Comparison of ENCODE assay signal across 23 mouse cellular contexts in genomic region chr2:5747545-5748043, GRCm38 (mm10). TPM values are rescaled to one million over a fixed set of nuclear protein-coding genes. Genes with fewer than 3 reads are reported as not detected.
DNase-seq lines count a peak whose midpoint lies in the region; TF ChIP-seq lines count a peak whose summit lies in the region.
"Had no signal": no experiment of that assay in that cellular context is flagged by ENCODE, and none has a peak within 500 bp of the region (broad histone marks: within the 10 kb centered on the region; RNA-seq: fewer than 3 reads in every experiment).

No protein-coding gene starts in this region.

- peak overlapping the region; percentile 24; the same call in 1 of the 2 replicates for H3K27ac ChIP-seq in small intestine, adult 2 months (ENCODE audit: insufficient read depth, low read depth, low read length)
- no peak overlapping the region for H3K27ac ChIP-seq in cerebellum, adult 2 months (ENCODE audit: insufficient read depth, low read length)
- H3K27ac ChIP-seq: forebrain, embryonic 15.5 days; lung, embryonic 15.5 days; midbrain, embryonic 13.5 days had no signal

- 58% methylated on average over 5 of the region's 5 CpGs for WGBS in small intestine, adult 2 months
- WGBS in cerebellum, adult 2 months, result 84% methylated on average over 5 of the region's 5 CpGs

- TF ChIP-seq POLR2A in small intestine, adult 2 months (IDR thresholded peaks at IDR 0.05; ENCODE audit: low read depth, low read length), result no peak
- TF ChIP-seq POLR2A in cerebellum, adult 2 months (IDR thresholded peaks at IDR 0.05; ENCODE audit: borderline replicate concordance, insufficient read depth, low read length), result no peak

- H3K4me1 ChIP-seq in small intestine, adult 2 months (ENCODE audit: control insufficient read depth, insufficient read depth, insufficient read length, low read length), result peaks cover 9% of the 10 kb centered on the region
- no peaks in the 10 kb centered on the region for H3K4me1 ChIP-seq in cerebellum, adult 2 months (ENCODE audit: control insufficient read depth, insufficient read depth, low read length)
- H3K4me1 ChIP-seq: forebrain, embryonic 15.5 days; megakaryocyte, embryonic 14.5 days; midbrain, embryonic 13.5 days had no signal

- no peaks in the 10 kb centered on the region for H3K36me3 ChIP-seq in small intestine, adult 2 months (ENCODE audit: control insufficient read depth, insufficient read depth, low read length)
- H3K36me3 ChIP-seq: forebrain, embryonic 15.5 days; G1E; lung, embryonic 15.5 days; midbrain, embryonic 13.5 days had no signal

- no peak; the same call in 1 of the 2 replicates for TF ChIP-seq CTCF in small intestine, adult 2 months (IDR thresholded peaks at IDR 0.05; ENCODE audit: extremely low read depth, insufficient read length, insufficient replicate concordance, low read depth, low read length)
- no peak for TF ChIP-seq CTCF in cerebellum, adult 2 months (IDR thresholded peaks at IDR 0.05; ENCODE audit: borderline replicate concordance, insufficient read depth, low read depth, low read length)

- no peaks in the 10 kb centered on the region for H3K27me3 ChIP-seq in small intestine, adult 2 months (ENCODE audit: control insufficient read depth, insufficient read depth, low read length)
- H3K27me3 ChIP-seq in cerebellum, adult 2 months (ENCODE audit: control insufficient read depth, insufficient read depth, low read length), result no peaks in the 10 kb centered on the region
- H3K27me3 ChIP-seq: forebrain, embryonic 15.5 days; lung, embryonic 15.5 days; megakaryocyte, embryonic 14.5 days; midbrain, embryonic 13.5 days; Patski had no signal

- H3K4me3 ChIP-seq in small intestine, adult 2 months (ENCODE audit: low read depth, low read length), result no peak overlapping the region
- H3K4me3 ChIP-seq in cerebellum, adult 2 months (replicated peaks; ENCODE audit: insufficient read depth, low read depth, low read length), result no peak overlapping the region
- H3K4me3 ChIP-seq: forebrain, embryonic 15.5 days; lung, embryonic 15.5 days; megakaryocyte, embryonic 14.5 days; midbrain, embryonic 13.5 days had no signal

- DNase-seq in urinary bladder, postnatal 14 days (ENCODE audit: low spot score), result peak; percentile 8
- no peak for DNase-seq in urinary bladder, postnatal 10 days (ENCODE audit: low spot score)
- DNase-seq in ZHBTc4 (ENCODE audit: low read depth, low spot score), result peak; percentile 37
- no peak for DNase-seq in frontal cortex, postnatal 36 days (ENCODE audit: low spot score in 2 of 2)
- DNase-seq in cerebellum, adult 2 months, result no peak
- no peak for DNase-seq in heart, adult 9 months (ENCODE audit: low spot score in 2 of 2)
- DNase-seq: adrenal gland, postnatal 25 days; cerebellum, adult 11-12 months; cerebellum, postnatal 10 days; heart, postnatal 14 days; kidney, adult 9 months; kidney, postnatal 10 days; layer of hippocampus, adult 9-11 months; lung, postnatal 36 days; thymus, adult 2 months; thymus, postnatal 36 days had no signal

RNA-seq across cellular contexts. Expression of gene Camk1d, which starts 33.3 kb away (rescaled TPM):
- 4.8 and 14.3 TPM in 2 replicates for polyA plus RNA-seq in small intestine, adult 2 months (2012; rRNA removed)
- polyA plus RNA-seq in cerebellum, adult 2 months (2012; rRNA removed), result 25.3 and 25.6 TPM in 2 replicates

Comparison
In these comparisons a context has a peak if more than half of its experiments do, and no peak if none do; other contexts are left out.
1. DNase-seq: peak in urinary bladder, postnatal 14 days (single experiment) and ZHBTc4 (single experiment); none in urinary bladder, postnatal 10 days (single experiment), frontal cortex, postnatal 36 days (0 of 2), cerebellum, adult 2 months (0 of 2) and heart, adult 9 months (0 of 2).